Mouse (Mus musculus) forebrain, embryonic 11.5 days (tissue): ENCODE results near the gene Lemd2. TPM values are rescaled to one million over a fixed set of nuclear protein-coding genes. Genes with fewer than 3 reads are reported as not detected.

Experiments
- ATAC-seq: fragments of 200-750 bp; cut with Nextera tagmentation; replicated peaks from 2 replicates; pipeline ENCODE4 v1.8.0; 2017; ENCODE audit warnings: moderate TSS enrichment; ENCODE audit not compliant: low FRiP score
- DNase-seq: peaks from one replicate; pipeline ENCODE4 v3.0.0-alpha.2; 2017; ENCODE audit warnings: low spot score
- H3K27ac ChIP-seq: fragments of 300-500 bp; sonication (generic); 2 replicates; pipeline ENCODE4 v1.5.1; 2014; ENCODE audit warnings: low read depth, low read length
- H3K27me3 ChIP-seq: fragments of 300-500 bp; sonication (generic); 2 replicates; pipeline ENCODE4 v1.6.1; 2014; ENCODE audit warnings: mild to moderate bottlenecking, low read length, mixed read lengths; ENCODE audit not compliant: control insufficient read depth, insufficient read depth
- H3K36me3 ChIP-seq: fragments of 300-500 bp; sonication (generic); 2 replicates; pipeline ENCODE4 v1.6.1; 2014; ENCODE audit warnings: mild to moderate bottlenecking, low read length, moderate library complexity, mixed read lengths; ENCODE audit not compliant: control insufficient read depth, insufficient read depth
- H3K4me1 ChIP-seq: fragments of 300-500 bp; sonication (generic); replicated peaks from 2 replicates; pipeline ENCODE4 v1.6.1; 2014; ENCODE audit warnings: low read length, mixed read lengths; ENCODE audit not compliant: control insufficient read depth, insufficient read depth
- H3K4me2 ChIP-seq: fragments of 300-500 bp; sonication (generic); 2 replicates; pipeline ENCODE4 v1.6.1; 2014; ENCODE audit warnings: low read depth, mild to moderate bottlenecking, low read length, moderate library complexity, mixed read lengths; ENCODE audit not compliant: severe bottlenecking
- H3K4me3 ChIP-seq: fragments of 300-500 bp; sonication (generic); 2 replicates; pipeline ENCODE4 v1.5.1; 2014; ENCODE audit warnings: low read depth, low read length
- H3K9ac ChIP-seq: fragments of 300-500 bp; sonication (generic); 2 replicates; pipeline ENCODE4 v1.6.1; 2014; ENCODE audit warnings: low read length
- H3K9me3 ChIP-seq: fragments of 300-500 bp; sonication (generic); 2 replicates; pipeline ENCODE4 v1.6.1; 2016; ENCODE audit warnings: low read length, mixed read lengths; ENCODE audit not compliant: control insufficient read depth
- WGBS: fragments of 180-500 bp; shearing (Covaris S2); extraction: QIAGEN DNeasy Blood & Tissue Kit; methylation state at CpG from one replicate; pipeline ENCODE4 v1.1.7; 2014; 5-methylcytosine and 5-hydroxymethylcytosine counted together
- polyA plus RNA-seq: library from polyadenylated mRNA; unstranded; fragments of >200 nt; fragmentation: Nextera tagmentation; extraction: Ambion mirVana; gene quantifications from 2 replicates; pipeline ENCODE4 v1.2.1, GENCODE M21; 2014

The Lemd2 gene
- polyA plus RNA-seq, 1 experiment from 2014 or later = 18.1 TPM

DNA sequence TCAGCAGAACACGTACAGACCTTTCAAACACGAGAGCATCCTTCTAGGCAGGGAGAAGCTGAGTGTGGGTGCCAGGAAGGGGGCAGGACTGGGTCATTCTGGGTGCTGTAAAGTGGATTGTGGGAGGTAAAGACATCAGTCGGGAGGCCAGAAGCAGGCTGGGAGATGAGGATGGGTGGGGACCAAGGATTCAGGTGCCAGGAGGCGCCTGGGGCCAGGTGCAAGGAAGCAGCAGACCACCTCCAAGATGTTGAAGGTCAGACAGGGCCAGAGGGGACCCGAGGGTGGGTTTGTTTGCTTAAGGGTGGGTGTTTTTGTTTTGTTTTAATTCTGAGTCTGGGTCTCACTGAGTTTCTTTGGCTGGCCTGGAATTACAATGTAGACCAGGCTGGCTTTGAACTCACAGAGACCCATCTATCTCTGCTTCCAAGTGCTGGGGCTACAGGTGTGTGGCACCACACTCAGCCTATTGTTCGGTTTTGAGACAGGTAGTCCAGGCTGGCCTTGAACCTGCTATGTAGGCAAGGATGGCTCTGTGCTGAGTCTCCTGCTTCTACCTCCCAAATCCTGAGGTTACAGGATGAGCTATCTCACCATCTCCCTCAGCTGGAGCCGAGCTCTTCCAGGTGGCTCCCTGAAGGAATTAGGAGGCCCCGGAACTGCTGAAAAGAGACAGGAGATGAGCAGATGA is 26.3 kb upstream of the Lemd2 start:
- no peaks in the 10 kb centered on the region for H3K27me3 ChIP-seq
- no peaks in the 10 kb centered on the region for H3K9me3 ChIP-seq
- DNase-seq = no peak
- H3K4me3 ChIP-seq = no peak overlapping the region
- no peak overlapping the region for H3K9ac ChIP-seq
- no peak overlapping the region for H3K4me2 ChIP-seq
- H3K4me1 ChIP-seq = 0 out of 2 replicates have a peak, but pooled peaks cover 3% of the 10 kb centered on the region
- WGBS = 56% methylated on average over 8 of the region's 8 CpGs
- H3K36me3 ChIP-seq = no peaks in the 10 kb centered on the region
- ATAC-seq = no peak
- no peak overlapping the region for H3K27ac ChIP-seq

DNA sequence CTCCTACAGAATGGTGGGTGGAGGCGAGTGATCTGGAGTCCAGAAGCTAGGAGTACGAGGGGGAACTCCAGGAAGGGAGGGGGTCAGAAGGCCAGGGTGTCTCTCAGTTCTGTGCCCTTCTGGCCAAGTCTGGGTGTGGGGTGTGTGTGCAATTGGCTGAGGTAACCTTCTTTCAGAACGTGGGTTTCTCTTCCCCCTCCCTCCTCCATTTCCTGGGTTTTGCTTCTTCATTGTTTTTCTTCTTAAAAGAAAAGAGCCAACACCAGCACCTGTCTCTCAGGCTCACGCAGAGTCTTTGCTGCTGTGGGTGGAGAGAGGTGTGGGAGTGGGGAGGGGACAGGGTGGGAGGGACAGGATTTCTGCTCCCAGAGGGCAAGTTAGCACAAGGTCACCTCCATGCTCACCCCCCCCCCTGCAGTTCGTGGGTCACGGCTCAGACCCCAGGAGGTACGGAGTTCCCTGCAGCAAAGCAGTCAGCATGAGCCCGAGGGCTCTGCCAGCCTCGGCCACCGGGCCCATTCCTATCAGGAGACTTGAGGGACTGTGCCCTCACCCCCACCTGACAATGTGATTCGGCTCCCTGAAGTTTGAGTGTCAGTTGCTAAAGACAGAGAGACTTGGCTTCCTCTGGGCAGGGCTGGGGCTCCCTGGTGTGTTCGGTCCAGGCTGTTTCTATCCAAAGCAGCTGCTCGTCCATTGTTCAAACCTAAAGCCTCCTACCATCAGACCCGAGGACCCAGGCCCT is 25.6 kb upstream of the Lemd2 start:
- no peak overlapping the region for H3K9ac ChIP-seq
- no peak overlapping the region for H3K4me3 ChIP-seq
- H3K27ac ChIP-seq = no peak overlapping the region
- ATAC-seq (no peak), DNase-seq (no peak)
- 0 out of 2 replicates have a peak, but pooled peaks cover 3% of the 10 kb centered on the region for H3K4me1 ChIP-seq
- H3K9me3 ChIP-seq = no peaks in the 10 kb centered on the region
- 17% methylated on average over 14 of the region's 14 CpGs for WGBS
- H3K4me2 ChIP-seq = no peak overlapping the region
- no peaks in the 10 kb centered on the region for H3K27me3 ChIP-seq
- H3K36me3 ChIP-seq = no peaks in the 10 kb centered on the region

GRCm38 (mm10) chr17:27228216-27228915 is 24.1 kb upstream of the Lemd2 start:
- DNase-seq = peak; percentile 87
- Histone ChIP-seq H3K4me3 (no peak overlapping the region), H3K27ac (no peak overlapping the region), H3K9ac (no peak overlapping the region), H3K9me3 (no peaks in the 10 kb centered on the region), H3K4me1 (0 out of 2 replicates have a peak, but pooled peaks cover 3% of the 10 kb centered on the region), H3K27me3 (no peaks in the 10 kb centered on the region), H3K4me2 (no peak overlapping the region), H3K36me3 (no peaks in the 10 kb centered on the region)
- no peak for ATAC-seq
- WGBS = 19% methylated on average over 11 of the region's 11 CpGs

- Histone ChIP-seq H3K4me2 (no peak overlapping the region), H3K9me3 (no peaks in the 10 kb centered on the region; the same call in 1 of the 2 replicates), H3K27ac (no peak overlapping the region), H3K4me3 (no peak overlapping the region), H3K9ac (no peak overlapping the region), H3K4me1 (0 out of 2 replicates have a peak, but pooled peaks cover 3% of the 10 kb centered on the region), H3K36me3 (no peaks in the 10 kb centered on the region), H3K27me3 (no peaks in the 10 kb centered on the region)
- ATAC-seq = no peak
- no peak for DNase-seq
- 65% methylated on average over 7 of the region's 7 CpGs for WGBS
Measured at GRCm38 (mm10) chr17:27227258-27227657, 23.0 kb upstream of the Lemd2 start.

DNA sequence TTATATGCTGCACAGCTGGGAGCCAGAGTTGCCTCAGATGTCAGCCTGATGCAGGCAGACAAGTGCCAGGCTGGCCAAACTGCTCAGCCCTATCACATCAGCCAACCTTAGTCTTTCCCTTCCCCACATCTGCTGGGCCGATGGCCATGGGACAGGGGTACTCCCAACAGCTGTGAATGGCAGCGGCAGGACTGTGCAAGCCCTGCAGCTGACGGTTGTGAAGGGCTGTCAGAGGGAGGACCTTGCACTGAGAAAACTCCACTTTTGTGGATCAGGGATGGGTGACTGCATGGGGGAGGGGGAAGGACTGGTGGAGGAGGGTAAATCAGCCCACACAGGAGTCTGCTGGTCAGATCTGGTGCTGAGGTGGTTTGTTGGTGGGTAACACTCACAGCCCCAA is 22.4 kb upstream of the Lemd2 start:
- Histone ChIP-seq H3K4me2 (no peak overlapping the region), H3K27me3 (no peaks in the 10 kb centered on the region), H3K9ac (no peak overlapping the region), H3K9me3 (no peaks in the 10 kb centered on the region; the same call in 1 of the 2 replicates), H3K36me3 (no peaks in the 10 kb centered on the region), H3K27ac (no peak overlapping the region), H3K4me1 (0 out of 2 replicates have a peak, but pooled peaks cover 3% of the 10 kb centered on the region), H3K4me3 (no peak overlapping the region)
- no peak for DNase-seq
- ATAC-seq = no peak
- WGBS = 58% methylated on average over 3 of the region's 3 CpGs

- H3K36me3 ChIP-seq = no peaks in the 10 kb centered on the region
- DNase-seq (no peak), ATAC-seq (no peak)
- H3K4me2 ChIP-seq = no peak overlapping the region
- H3K9ac ChIP-seq = no peak overlapping the region
- H3K4me1 ChIP-seq = 0 out of 2 replicates have a peak, but pooled peaks cover 3% of the 10 kb centered on the region
- H3K4me3 ChIP-seq = no peak overlapping the region
- H3K9me3 ChIP-seq = no peaks in the 10 kb centered on the region; the same call in 1 of the 2 replicates
- H3K27me3 ChIP-seq = no peaks in the 10 kb centered on the region
- H3K27ac ChIP-seq = no peak overlapping the region
- WGBS = 58% methylated on average over 10 of the region's 10 CpGs
Measured at GRCm38 (mm10) chr17:27225801-27226200, 21.5 kb upstream of the Lemd2 start.

- no peak for ATAC-seq
- no peak overlapping the region for H3K4me3 ChIP-seq
- WGBS = 91% methylated on average over 6 of the region's 6 CpGs
- H3K27ac ChIP-seq = no peak overlapping the region
- no peak overlapping the region for H3K9ac ChIP-seq
- H3K9me3 ChIP-seq = no peaks in the 10 kb centered on the region; the same call in 1 of the 2 replicates
- no peaks in the 10 kb centered on the region for H3K27me3 ChIP-seq
- DNase-seq = no peak
- H3K4me2 ChIP-seq = no peak overlapping the region
- H3K4me1 ChIP-seq = 0 out of 2 replicates have a peak, but pooled peaks cover 3% of the 10 kb centered on the region
- no peaks in the 10 kb centered on the region for H3K36me3 ChIP-seq
Measured at GRCm38 (mm10) chr17:27223821-27224220, 19.6 kb upstream of the Lemd2 start.

- Histone ChIP-seq H3K9me3 (no peaks in the 10 kb centered on the region; the same call in 1 of the 2 replicates), H3K9ac (no peak overlapping the region), H3K4me1 (no peaks in the 10 kb centered on the region), H3K4me2 (no peak overlapping the region), H3K27me3 (no peaks in the 10 kb centered on the region), H3K4me3 (no peak overlapping the region), H3K27ac (no peak overlapping the region), H3K36me3 (no peaks in the 10 kb centered on the region)
- ATAC-seq (no peak), DNase-seq (no peak)
- WGBS = 93% methylated on average over 16 of the region's 16 CpGs
Measured at GRCm38 (mm10) chr17:27221562-27221961, 17.3 kb upstream of the Lemd2 start.
